Mouse (Mus musculus): ENCODE data around the gene Mkks. TPM values are rescaled to one million over a fixed set of nuclear protein-coding genes. Genes with fewer than 3 reads are reported as not detected.

Mkks gene
- polyA plus RNA-seq, 2 experiments from 2014 or later: 12.2 to 23.3 TPM

DNA sequence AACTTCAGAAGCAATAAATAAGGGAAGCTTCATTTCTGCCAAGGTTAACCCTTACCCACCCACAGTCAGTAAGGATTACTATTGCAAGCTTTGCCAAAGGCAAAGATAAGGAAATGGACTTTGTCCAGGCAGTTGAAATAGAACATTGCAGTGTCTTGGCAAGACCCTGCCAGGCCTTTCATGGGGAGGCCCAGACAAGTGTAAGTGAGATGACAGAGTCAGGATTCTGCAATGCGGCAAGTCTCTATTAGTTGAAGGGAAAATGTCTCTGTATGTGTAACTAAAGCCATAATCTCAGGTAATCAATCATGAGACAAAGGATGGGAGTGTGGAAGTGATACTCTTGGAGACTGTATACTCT lies 56.5 kb downstream of the Mkks start:
- no peak for ATAC-seq

DNA sequence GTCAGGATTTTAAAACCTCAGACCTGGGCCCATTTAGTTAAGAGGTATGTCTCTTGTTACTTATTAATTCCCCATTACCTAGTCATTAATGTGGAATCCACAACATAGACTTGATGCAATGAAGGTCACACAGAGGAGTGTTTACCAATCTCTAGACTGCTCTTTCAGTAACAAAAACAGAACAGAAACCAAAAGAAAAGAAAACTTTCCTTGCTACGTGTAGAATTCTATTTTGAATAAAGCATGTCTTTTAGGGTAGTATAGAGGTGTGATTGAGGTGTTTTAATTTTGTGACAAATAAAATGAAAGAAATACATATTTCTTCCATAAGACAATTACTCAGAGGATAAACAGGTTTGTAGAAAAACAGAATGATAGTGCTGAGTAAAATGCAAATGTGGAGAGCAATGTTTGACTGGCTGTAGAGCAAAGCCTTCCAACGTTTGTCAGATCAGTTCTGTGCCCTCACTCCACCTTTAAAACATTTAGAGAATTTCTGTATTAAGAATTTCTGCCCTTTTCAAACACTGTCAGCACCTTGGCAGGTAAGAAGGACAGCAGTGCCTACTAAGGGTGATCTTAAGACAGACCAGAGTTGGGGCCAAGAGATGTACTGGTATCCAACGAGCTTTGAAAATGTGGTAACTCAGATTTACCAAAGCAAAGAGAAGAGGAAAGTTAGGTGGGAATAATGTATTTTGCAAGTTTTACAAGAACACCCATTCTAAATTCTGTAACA lies 57.0 kb downstream of the Mkks start:
- ATAC-seq: no peak

DNA sequence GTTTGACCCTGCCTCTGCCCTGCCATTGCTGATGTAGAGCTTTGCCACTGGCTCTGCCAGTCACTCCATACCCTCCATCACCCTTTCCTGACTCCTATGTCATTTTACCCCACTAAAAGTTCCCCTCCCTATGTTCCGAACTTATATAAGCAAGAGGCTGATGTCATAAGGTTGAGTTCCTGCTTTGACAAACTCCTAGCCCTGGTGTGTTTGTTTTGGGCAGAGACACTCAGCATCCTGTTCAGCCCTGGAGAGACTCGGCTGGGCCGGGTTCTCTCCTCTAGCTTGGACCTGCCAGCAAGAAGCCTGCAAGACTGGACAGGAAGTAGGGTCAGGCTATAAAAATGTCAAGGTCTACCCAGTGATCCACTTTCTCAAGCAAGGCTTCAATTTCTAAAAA lies 58.3 kb downstream of the Mkks start:
- no peak for ATAC-seq

DNA sequence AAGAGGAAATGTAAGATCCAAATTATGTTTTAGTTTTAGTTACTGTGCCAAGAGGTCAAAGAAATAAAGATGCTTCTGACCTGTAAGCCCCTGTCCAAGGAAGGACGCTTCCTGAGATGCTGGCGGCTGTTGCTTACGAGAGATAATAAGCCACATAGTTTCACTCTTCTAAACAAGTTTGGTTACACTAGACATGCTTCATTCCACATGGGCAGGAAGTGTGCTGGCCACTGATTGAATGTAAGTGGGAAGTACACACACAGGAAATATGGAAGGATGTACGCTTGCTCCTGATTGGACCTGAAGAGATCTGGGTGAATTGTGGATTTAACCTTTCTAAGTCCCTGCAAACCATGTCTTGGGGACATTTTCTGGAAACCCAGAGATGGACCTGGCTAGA lies 63.6 kb downstream of the Mkks start:
- no peak for ATAC-seq

Other genes with a start within 250 kb of the Mkks start
- gene Snap25, start 177.9 kb downstream of the Mkks start, polyA plus RNA-seq (2017; shearing (Covaris generic)): not detected
- 10 to 100 TPM in 1 of 2 experiments, not detected in 1; 12.9 TPM for gene AL731706.2, start 5.7 kb downstream of the Mkks start, polyA plus RNA-seq (2017; shearing (Covaris generic))
- gene Slx4ip, start 171 bp downstream of the Mkks start, polyA plus RNA-seq (2017; shearing (Covaris generic)): 1 to 10 TPM; 5.4 to 6.2 TPM
- gene AL731706.1, start within 50 bp of the Mkks start, polyA plus RNA-seq (2017; shearing (Covaris generic)): 10 to 100 TPM in 1 of 2 experiments, 1 to 10 TPM in 1; 4.0 to 21.0 TPM
- 1 to 10 TPM in 1 of 2 experiments, under 1 TPM in 1; 0.47 to 1.4 TPM for gene Jag1, start 225.3 kb upstream of the Mkks start, polyA plus RNA-seq (2017; shearing (Covaris generic))